Mouse (Mus musculus) hindbrain, embryonic 11.5 days (tissue): ENCODE measurements around the gene Mafk. TPM values are rescaled to one million over a fixed set of nuclear protein-coding genes. Genes with fewer than 3 reads are reported as not detected.
"Not testable (repeated sequence)": the region's sequence is repeated elsewhere in the genome, so short reads cannot be mapped to it uniquely, and the experiment has no call there.

ENCODE experiments used
- ATAC-seq: fragments of 200-750 bp; cut with Nextera tagmentation; 2 replicates; pipeline ENCODE4 v1.8.0; 2017; ENCODE audit warnings: mild to moderate bottlenecking, moderate TSS enrichment, moderate library complexity; ENCODE audit not compliant: low FRiP score
- DNase-seq: peaks from one replicate; pipeline ENCODE4 v3.0.0-alpha.2; 2015; ENCODE audit warnings: low spot score
- H3K27ac ChIP-seq: fragments of 300-500 bp; sonication (generic); 2 replicates; pipeline ENCODE4 v1.5.1; 2014; ENCODE audit warnings: mild to moderate bottlenecking, low read depth, low read length
- H3K27me3 ChIP-seq: fragments of 300-500 bp; sonication (generic); 2 replicates; pipeline ENCODE4 v1.6.1; 2014; ENCODE audit warnings: mild to moderate bottlenecking, low read length, moderate library complexity, mixed read lengths; ENCODE audit not compliant: control insufficient read depth, insufficient read depth
- H3K36me3 ChIP-seq: fragments of 300-500 bp; sonication (generic); 2 replicates; pipeline ENCODE4 v1.6.1; 2014; ENCODE audit warnings: mild to moderate bottlenecking, low read length, moderate library complexity, mixed read lengths; ENCODE audit not compliant: control insufficient read depth, insufficient read depth
- H3K4me1 ChIP-seq: fragments of 300-500 bp; sonication (generic); replicated peaks from 2 replicates; pipeline ENCODE4 v1.6.1; 2014; ENCODE audit warnings: low read length, mixed read lengths; ENCODE audit not compliant: control insufficient read depth, insufficient read depth
- H3K4me2 ChIP-seq: fragments of 300-500 bp; sonication (generic); replicated peaks from 2 replicates; pipeline ENCODE4 v1.6.1; 2014; ENCODE audit warnings: mild to moderate bottlenecking, low read depth, low read length
- H3K4me3 ChIP-seq: fragments of 300-500 bp; sonication (generic); 2 replicates; pipeline ENCODE4 v1.5.1; 2014; ENCODE audit warnings: low read depth, low read length
- H3K9ac ChIP-seq: fragments of 300-500 bp; sonication (generic); 2 replicates; pipeline ENCODE4 v1.6.1; 2014; ENCODE audit warnings: low read depth, low read length
- H3K9me3 ChIP-seq: fragments of 300-500 bp; sonication (generic); 2 replicates; pipeline ENCODE4 v1.6.1; 2016; ENCODE audit warnings: low read length; ENCODE audit not compliant: control insufficient read depth
- WGBS: fragments of 180-500 bp; shearing (Covaris S2); extraction: QIAGEN DNeasy Blood & Tissue Kit; methylation state at CpG from one replicate; pipeline ENCODE4 v1.1.7; 2014; 5-methylcytosine and 5-hydroxymethylcytosine counted together
- polyA plus RNA-seq: library from polyadenylated mRNA; unstranded; fragments of >200 nt; fragmentation: Nextera tagmentation; extraction: Ambion mirVana; gene quantifications from 2 replicates; pipeline ENCODE4 v1.2.1, GENCODE M21; 2014

The Mafk gene
- polyA plus RNA-seq: 5.2 and 6.3 TPM in 2 replicates

- peaks cover 3% of the 10 kb centered on the region for H3K4me1 ChIP-seq
- WGBS: under 1% methylated on average over 77 of the region's 92 CpGs
Measured at GRCm38 (mm10) chr5:139791227-139792158, at the start of gene Mafk. Gene Mafk, plus strand, starts transcription at chr5:139791513.

GRCm38 (mm10) chr5:139742640-139743039, 48.7 kb upstream of the Mafk start:
- ATAC-seq: not testable (repeated sequence)
- WGBS: 66% methylated on average over 3 of the region's 3 CpGs

More at GRCm38 (mm10) chr5:139791227-139792158, at the start of gene Mafk:
- ATAC-seq: peak; percentile 90
- peak within 1 kb of the TSS; percentile 87 for H3K4me3 ChIP-seq
- peak within 1 kb of the TSS; percentile 100 for H3K4me2 ChIP-seq
- H3K27ac ChIP-seq: no peak within 1 kb of the TSS
- DNase-seq: peak; percentile 96
- peak within 1 kb of the TSS; percentile 66 for H3K9ac ChIP-seq
- H3K9me3 ChIP-seq: no peaks in the 10 kb centered on the region
- no peaks in the 10 kb centered on the region for H3K36me3 ChIP-seq
- H3K27me3 ChIP-seq: peaks cover 3% of the 10 kb centered on the region; the same call in 1 of the 2 replicates

DNA sequence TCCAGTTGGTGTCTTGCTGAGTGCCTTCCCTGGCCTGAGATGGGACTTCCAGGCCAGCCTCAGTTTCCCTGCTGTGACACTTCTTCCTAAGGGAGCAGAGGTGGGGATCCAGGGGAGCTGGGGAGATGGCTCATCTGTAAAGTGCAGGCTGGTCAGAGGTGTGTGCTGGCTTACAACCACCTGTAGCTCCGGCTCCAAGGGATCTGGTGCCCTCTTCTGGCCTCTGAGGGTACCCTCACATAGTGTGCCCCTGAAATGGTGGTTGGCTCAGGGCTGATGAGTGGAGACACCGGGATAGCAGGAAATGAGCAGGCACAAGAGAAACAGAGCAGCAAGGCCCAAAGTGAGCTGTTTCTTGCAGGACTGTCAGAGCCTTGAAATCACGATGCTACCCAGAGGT, 45.5 kb upstream of the Mafk start:
- Histone ChIP-seq H3K36me3 (no peaks in the 10 kb centered on the region), H3K4me3 (no peak overlapping the region), H3K27me3 (no peaks in the 10 kb centered on the region), H3K9me3 (no peaks in the 10 kb centered on the region), H3K27ac (no peak overlapping the region), H3K4me1 (no peaks in the 10 kb centered on the region), H3K9ac (no peak overlapping the region), H3K4me2 (no peak overlapping the region)
- peak; percentile 63 for DNase-seq
- 7% methylated on average over 3 of the region's 3 CpGs for WGBS
- peak; percentile 69; the same call in 1 of the 2 replicates for ATAC-seq

More at GRCm38 (mm10) chr5:139742640-139743039, 48.7 kb upstream of the Mafk start:
- not testable (repeated sequence) for H3K4me1 ChIP-seq, H3K27ac ChIP-seq, H3K4me2 ChIP-seq, H3K4me3 ChIP-seq, H3K27me3 ChIP-seq, H3K9me3 ChIP-seq, DNase-seq, H3K36me3 ChIP-seq, H3K9ac ChIP-seq

DNA sequence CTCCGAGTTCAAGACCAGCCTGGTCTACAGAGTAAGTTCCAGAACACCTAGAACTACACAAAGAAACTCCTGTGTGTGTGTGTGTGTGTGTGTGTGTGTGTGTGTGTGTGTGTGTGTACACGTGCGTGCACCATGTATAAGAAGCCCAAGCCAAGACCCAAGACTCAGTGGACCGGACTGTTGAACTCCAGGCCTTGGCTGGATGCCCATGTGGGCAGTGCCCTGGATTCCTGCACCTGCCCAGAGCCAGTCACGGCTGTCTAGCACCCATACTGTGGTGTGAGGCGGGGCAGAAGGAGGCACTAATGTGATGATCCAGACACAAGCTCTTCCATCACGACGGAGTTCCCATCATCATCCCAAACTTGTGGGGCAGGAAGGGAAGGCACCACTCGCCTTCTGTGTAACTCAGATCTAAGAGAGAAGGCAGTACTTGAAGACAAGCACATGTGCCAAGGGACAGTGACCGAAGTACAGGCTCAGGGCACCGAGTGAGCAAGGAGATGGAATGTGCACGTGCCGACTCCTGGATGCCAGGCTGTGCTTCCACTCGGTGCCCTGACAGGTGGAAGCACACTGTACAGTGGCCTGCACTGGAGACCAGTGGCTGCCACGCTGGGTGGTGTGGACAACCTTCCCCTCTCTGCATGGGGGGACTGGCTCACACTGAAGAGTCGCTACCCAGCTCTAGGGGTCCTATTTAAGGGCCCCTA, 41.7 kb upstream of the Mafk start:
- ATAC-seq (no peak; the same call in 1 of the 2 replicates), DNase-seq (no peak)
- Histone ChIP-seq H3K36me3 (no peaks in the 10 kb centered on the region), H3K4me2 (no peak overlapping the region), H3K27ac (no peak overlapping the region), H3K4me3 (no peak overlapping the region), H3K9ac (no peak overlapping the region), H3K9me3 (no peaks in the 10 kb centered on the region), H3K4me1 (no peaks in the 10 kb centered on the region), H3K27me3 (no peaks in the 10 kb centered on the region)
- WGBS: 85% methylated on average over 16 of the region's 16 CpGs

DNA sequence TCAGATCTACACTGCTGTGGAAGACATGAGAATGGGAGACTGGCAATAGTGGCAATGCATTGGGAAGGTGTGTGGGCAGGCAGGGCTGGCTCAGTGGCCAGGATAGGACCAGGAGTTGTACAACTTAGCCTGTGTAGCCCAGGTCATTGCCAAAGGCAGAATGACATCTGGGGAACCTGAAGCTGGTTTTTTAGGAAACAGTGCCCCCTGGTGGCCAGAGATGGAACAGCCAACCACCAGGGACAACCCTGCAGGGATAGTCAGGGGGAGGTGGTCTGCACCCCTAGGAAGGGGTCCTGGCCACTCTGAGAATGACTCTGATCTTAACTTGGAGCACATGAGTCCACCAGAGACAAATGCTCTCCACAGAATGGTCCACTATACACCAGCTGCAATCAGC, 40.8 kb upstream of the Mafk start:
- no peak overlapping the region for H3K4me2 ChIP-seq
- no peaks in the 10 kb centered on the region for H3K36me3 ChIP-seq
- H3K4me1 ChIP-seq: no peaks in the 10 kb centered on the region
- ATAC-seq (peak; percentile 39; the same call in 1 of the 2 replicates), DNase-seq (peak; percentile 87)
- no peak overlapping the region for H3K9ac ChIP-seq
- H3K27me3 ChIP-seq: no peaks in the 10 kb centered on the region
- H3K27ac ChIP-seq: no peak overlapping the region
- no peaks in the 10 kb centered on the region for H3K9me3 ChIP-seq
- no peak overlapping the region for H3K4me3 ChIP-seq

DNA sequence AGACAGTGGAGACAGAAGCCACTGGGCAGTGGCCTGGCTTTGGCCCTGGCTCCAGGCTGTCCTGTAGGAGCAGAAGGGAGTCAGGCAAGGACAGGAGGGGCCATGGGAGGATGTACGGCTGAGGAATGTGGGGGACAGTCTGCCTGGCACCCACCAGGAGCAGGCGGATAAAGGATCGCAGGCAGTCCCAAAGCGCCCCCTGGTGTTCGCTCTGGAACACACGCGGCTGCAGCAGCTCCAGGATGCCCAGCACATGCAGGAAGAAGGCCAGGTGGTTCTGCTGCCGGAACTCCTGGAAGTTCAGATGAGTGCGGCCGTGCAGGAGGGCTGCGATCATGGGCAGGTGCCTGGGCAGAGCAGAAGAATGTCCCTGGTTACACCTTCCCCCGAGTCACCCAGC, 36.6 kb upstream of the Mafk start:
- no peak overlapping the region for H3K4me2 ChIP-seq
- H3K36me3 ChIP-seq: no peaks in the 10 kb centered on the region

GRCm38 (mm10) chr5:139756135-139756534, 35.2 kb upstream of the Mafk start:
- Histone ChIP-seq H3K4me3 (no peak overlapping the region), H3K36me3 (no peaks in the 10 kb centered on the region), H3K9me3 (no peaks in the 10 kb centered on the region), H3K9ac (no peak overlapping the region), H3K27ac (no peak overlapping the region), H3K4me2 (no peak overlapping the region), H3K4me1 (no peaks in the 10 kb centered on the region), H3K27me3 (no peaks in the 10 kb centered on the region)
- DNase-seq (no peak), ATAC-seq (no peak)
- WGBS: 95% methylated on average over 12 of the region's 12 CpGs

More for the DNA sequence above, 36.6 kb upstream of the Mafk start:
- WGBS: 44% methylated on average over 12 of the region's 12 CpGs
- Histone ChIP-seq H3K4me3 (no peak overlapping the region), H3K9ac (no peak overlapping the region), H3K27me3 (no peaks in the 10 kb centered on the region), H3K9me3 (no peaks in the 10 kb centered on the region), H3K27ac (no peak overlapping the region), H3K4me1 (no peaks in the 10 kb centered on the region)
- ATAC-seq (no peak), DNase-seq (peak; percentile 76)

DNA sequence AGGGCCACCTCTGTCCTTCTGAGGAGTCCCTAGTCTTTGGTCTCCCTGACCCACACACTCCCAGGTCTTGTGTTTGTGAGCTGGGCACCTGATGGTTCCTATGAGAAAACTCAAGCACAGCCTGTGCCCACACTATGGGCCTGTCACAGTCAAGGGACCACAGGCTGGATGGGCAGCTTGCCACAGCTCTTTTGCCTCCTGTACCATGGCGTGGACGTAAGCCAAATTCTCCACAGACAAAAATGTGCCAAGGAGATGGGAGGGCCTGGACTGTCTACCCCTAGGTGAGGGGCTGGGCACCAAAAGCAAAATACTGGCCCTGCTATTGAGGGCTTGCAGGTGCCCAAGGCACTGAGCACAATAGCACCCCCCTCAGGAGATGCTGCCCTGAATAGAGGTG, 34.7 kb upstream of the Mafk start:
- Histone ChIP-seq H3K9ac (no peak overlapping the region), H3K36me3 (no peaks in the 10 kb centered on the region)

More for the DNA sequence above, 34.7 kb upstream of the Mafk start:
- no peak overlapping the region for H3K27ac ChIP-seq
- no peak overlapping the region for H3K4me2 ChIP-seq
- 92% methylated on average over 2 of the region's 2 CpGs for WGBS
- H3K4me1 ChIP-seq: no peaks in the 10 kb centered on the region
- ATAC-seq (no peak), DNase-seq (no peak)
- no peak overlapping the region for H3K4me3 ChIP-seq
- no peaks in the 10 kb centered on the region for H3K27me3 ChIP-seq
- H3K9me3 ChIP-seq: no peaks in the 10 kb centered on the region
